Mouse (Mus musculus) MEL (cell line): ENCODE data around the gene Zfp512b. TPM values are rescaled to one million over a fixed set of nuclear protein-coding genes. Genes with fewer than 3 reads are reported as not detected.

Experiments
- DNase-seq: peaks from one replicate; pipeline ENCODE4 v3.0.0; 2011; ENCODE audit warnings: low read depth, low spot score
- H3K27ac ChIP-seq: 2 replicates; pipeline ENCODE4 v1.5.1; 2012; ENCODE audit warnings: low read depth, mild to moderate bottlenecking, control low read depth, low read length, moderate library complexity; ENCODE audit not compliant: control insufficient read depth
- H3K27me3 ChIP-seq, 2 experiments: fragments of 150-350 bp in 1 of 2; sonication (generic) in 1 of 2; 2 replicates each; pipeline ENCODE4 v1.6.1; 2012; ENCODE audit warnings: low read length in 2 of 2, mild to moderate bottlenecking in 2 of 2, improper control_type of control experiment in 1 of 2, moderate library complexity in 1 of 2; ENCODE audit not compliant: insufficient read depth in 2 of 2, control insufficient read depth in 1 of 2
- H3K36me3 ChIP-seq, 2 experiments: 2 replicates each; pipeline ENCODE4 v1.6.1; 2012 to 2014; ENCODE audit warnings: low read length in 2 of 2, improper control_type of control experiment in 1 of 2, inconsistent platforms in 1 of 2, mild to moderate bottlenecking in 1 of 2; ENCODE audit not compliant: insufficient read depth in 2 of 2, control insufficient read depth in 1 of 2
- H3K4me1 ChIP-seq, 2 experiments: fragments of 150-350 bp in 1 of 2; sonication (generic) in 1 of 2; 2 replicates each; pipeline ENCODE4 v1.6.1; 2012; ENCODE audit warnings: low read length in 2 of 2, improper control_type of control experiment in 1 of 2, mild to moderate bottlenecking in 1 of 2; ENCODE audit not compliant: insufficient read depth in 2 of 2, control insufficient read depth in 1 of 2
- H3K4me3 ChIP-seq, 2 experiments: fragments of 150-350 bp in 1 of 2; sonication (generic) in 1 of 2; 2 replicates each; pipeline ENCODE4 v1.5.1; 2012; ENCODE audit warnings: low read depth in 2 of 2, low read length in 2 of 2, mild to moderate bottlenecking in 2 of 2, moderate library complexity in 2 of 2, control low read depth in 1 of 2, improper control_type of control experiment in 1 of 2; ENCODE audit not compliant: control insufficient read depth in 1 of 2, insufficient read depth in 1 of 2
- H3K79me2 ChIP-seq: 2 replicates; pipeline ENCODE4 v1.6.1; 2012; ENCODE audit warnings: mild to moderate bottlenecking, low read length, moderate library complexity; ENCODE audit not compliant: control insufficient read depth, poor library complexity, insufficient read depth
- H3K9ac ChIP-seq: 2 replicates; pipeline ENCODE4 v1.6.1; 2012; ENCODE audit warnings: low read depth, mild to moderate bottlenecking, control low read depth, low read length, moderate library complexity; ENCODE audit not compliant: control insufficient read depth, poor library complexity, severe bottlenecking
- H3K9me3 ChIP-seq: fragments of 150-350 bp; sonication (generic); replicated peaks from 2 replicates; pipeline ENCODE4 v1.6.1; 2012; ENCODE audit warnings: mild to moderate bottlenecking, low read length, improper control_type of control experiment, moderate library complexity; ENCODE audit not compliant: insufficient read depth
- CTCF ChIP-seq, 3 experiments: IDR thresholded peaks in 2 of 3; conservative IDR thresholded peaks in 1 of 3; 2 replicates each; pipeline ENCODE4 v1.5.1; 2011 to 2012; ENCODE audit warnings: low read length in 3 of 3, low read depth in 2 of 3, mild to moderate bottlenecking in 2 of 3, improper control_type of control experiment in 1 of 3, inconsistent platforms in 1 of 3, mixed read lengths in 1 of 3, moderate library complexity in 1 of 3; ENCODE audit not compliant: control insufficient read depth in 1 of 3, insufficient read depth in 1 of 3, poor library complexity in 1 of 3, severe bottlenecking in 1 of 3
- EP300 ChIP-seq, 2 experiments: IDR thresholded peaks; 2 replicates each; pipeline ENCODE4 v1.6.1; 2011; ENCODE audit warnings: improper control_type of control experiment in 2 of 2, low read length in 2 of 2, low read depth in 1 of 2, mild to moderate bottlenecking in 1 of 2
- ETS1 ChIP-seq: IDR thresholded peaks from 2 replicates; pipeline ENCODE4 v1.6.1; 2012; ENCODE audit warnings: low read depth, mild to moderate bottlenecking, inconsistent platforms, low read length, improper control_type of control experiment, moderate library complexity
- GATA1 ChIP-seq: IDR thresholded peaks from 2 replicates; pipeline ENCODE4 v1.6.1; 2011; ENCODE audit warnings: low read depth, low read length, improper control_type of control experiment
- HCFC1 ChIP-seq: IDR thresholded peaks from 2 replicates; pipeline ENCODE4 v1.6.1; 2012; ENCODE audit warnings: low read depth, mild to moderate bottlenecking, inconsistent platforms, low read length, improper control_type of control experiment, moderate library complexity
- JUND ChIP-seq: IDR thresholded peaks from 2 replicates; pipeline ENCODE4 v1.6.1; 2011; ENCODE audit warnings: low read depth, mild to moderate bottlenecking, improper control_type of control experiment, low read length
- KAT2A ChIP-seq: conservative IDR thresholded peaks from 2 replicates; pipeline ENCODE4 v1.6.1; 2012; ENCODE audit warnings: low read depth, low read length, improper control_type of control experiment, inconsistent platforms
- MAX ChIP-seq: IDR thresholded peaks from 2 replicates; pipeline ENCODE4 v1.6.1; 2011; ENCODE audit warnings: low read length, improper control_type of control experiment
- MXI1 ChIP-seq: IDR thresholded peaks from 2 replicates; pipeline ENCODE4 v1.6.1; 2011; ENCODE audit warnings: mild to moderate bottlenecking, low read depth, low read length, improper control_type of control experiment
- MYC ChIP-seq: IDR thresholded peaks from 2 replicates; pipeline ENCODE4 v1.6.1; 2011; ENCODE audit warnings: low read depth, mild to moderate bottlenecking, low read length, improper control_type of control experiment, moderate library complexity
- NELFE ChIP-seq: IDR thresholded peaks from 2 replicates; pipeline ENCODE4 v1.6.1; 2011; ENCODE audit warnings: low read depth, low read length, improper control_type of control experiment
- NRF1 ChIP-seq: IDR thresholded peaks from 2 replicates; pipeline ENCODE4 v1.6.1; 2014; ENCODE audit warnings: low read depth, mild to moderate bottlenecking, inconsistent platforms, low read length, improper control_type of control experiment, moderate library complexity; ENCODE audit not compliant: poor library complexity, insufficient read depth, severe bottlenecking
- RCOR1 ChIP-seq: IDR thresholded peaks from 2 replicates; pipeline ENCODE4 v1.6.1; 2012; ENCODE audit warnings: low read depth, mild to moderate bottlenecking, inconsistent platforms, low read length, improper control_type of control experiment
- SMC3 ChIP-seq: IDR thresholded peaks from 2 replicates; pipeline ENCODE4 v1.6.1; 2011; ENCODE audit warnings: low read depth, low read length, improper control_type of control experiment
- TBP ChIP-seq: IDR thresholded peaks from 2 replicates; pipeline ENCODE4 v1.8.0; 2011; ENCODE audit warnings: low read depth, low read length, improper control_type of control experiment
- USF2 ChIP-seq, 2 experiments: IDR thresholded peaks; 2 replicates each; pipeline ENCODE4 v1.6.1; 2011 to 2012; ENCODE audit warnings: improper control_type of control experiment in 2 of 2, low read length in 2 of 2, borderline replicate concordance in 1 of 2, inconsistent platforms in 1 of 2, low read depth in 1 of 2, mild to moderate bottlenecking in 1 of 2; ENCODE audit not compliant: insufficient read depth in 1 of 2
- ZC3H11A ChIP-seq: IDR thresholded peaks from 2 replicates; pipeline ENCODE4 v1.6.1; 2012; ENCODE audit warnings: low read depth, mild to moderate bottlenecking, inconsistent platforms, low read length, improper control_type of control experiment
- ZKSCAN1 ChIP-seq: IDR thresholded peaks from 2 replicates; pipeline ENCODE4 v1.6.1; 2012; ENCODE audit warnings: low read depth, mild to moderate bottlenecking, inconsistent platforms, low read length, improper control_type of control experiment, moderate library complexity
- ZMIZ1 ChIP-seq: IDR thresholded peaks from 2 replicates; pipeline ENCODE4 v1.6.1; 2012; ENCODE audit warnings: low read depth, mild to moderate bottlenecking, inconsistent platforms, low read length, improper control_type of control experiment, moderate library complexity
- ZNF384 ChIP-seq: IDR thresholded peaks from 2 replicates; pipeline ENCODE4 v1.6.1; 2012; ENCODE audit warnings: low read depth, mild to moderate bottlenecking, inconsistent platforms, low read length, improper control_type of control experiment
- polyA plus RNA-seq, 2 experiments: library from polyadenylated mRNA; stranded (reverse) in 1 of 2; unstranded in 1 of 2; fragments of >175 nt in 1 of 2; fragments of >200 nt in 1 of 2; gene quantifications; 2 replicates each; pipeline versions ENCODE4 v1.2.1 to v1.2.4; 2012; ENCODE audit warnings: low replicate concordance in 2 of 2, low read depth in 1 of 2; ENCODE audit not compliant: insufficient read length in 2 of 2, insufficient read depth in 1 of 2, missing spikeins in 1 of 2
- total RNA-seq: library from RNA; depleted of rRNA; stranded (reverse); fragments of 300-350 nt; gene quantifications from 2 replicates; pipeline ENCODE4 v1.2.3, GENCODE M21; 2012

Zfp512b gene
- total and polyA plus RNA-seq, 3 experiments, result 15.5 to 37.6 TPM; not detected in 1

- Histone ChIP-seq H3K27ac (no peak overlapping the region), H3K4me1 (peaks cover 3 to 18% of the 10 kb centered on the region in 2 experiments), H3K9me3 (no peaks in the 10 kb centered on the region), H3K79me2 (peaks cover 14% of the 10 kb centered on the region), H3K4me3 (no peak overlapping the region), H3K27me3 (no peaks in the 10 kb centered on the region), H3K36me3 (peaks cover 0 to 10% of the 10 kb centered on the region in 2 experiments; a peak in 3 of 4 replicates)
- no peak for DNase-seq
- TF ChIP-seq USF2 (IDR thresholded peaks at IDR 0.05; ENCODE audit: borderline replicate concordance in 1 of 2, insufficient read depth in 1 of 2, low read depth in 1 of 2, low read length in 2 of 2) (no peak), MYC (no peak), KAT2A (no peak), EP300 (IDR thresholded peaks at IDR 0.05; ENCODE audit: low read depth in 1 of 2, low read length in 2 of 2) (no peak), ETS1 (no peak), NELFE (no peak), MAX (no peak), CTCF (IDR thresholded peaks at IDR 0.05 in 2 of 3, conservative IDR thresholded peaks at IDR 0.05 in 1 of 3; ENCODE audit: control insufficient read depth in 1 of 3, insufficient read depth in 1 of 3, low read depth in 2 of 3, low read length in 3 of 3, poor library complexity in 1 of 3, severe bottlenecking in 1 of 3) (no peak), JUND (no peak), HCFC1 (no peak), GATA1 (no peak), ZC3H11A (no peak), SMC3 (no peak), ZKSCAN1 (no peak), ZNF384 (no peak), NRF1 (no peak), RCOR1 (no peak), TBP (no peak), ZMIZ1 (no peak), MXI1 (no peak)
- TF ChIP-seq, all 39 proteins: peak for 0
- H3K9ac ChIP-seq, result no peak overlapping the region
Observed at GRCm38 (mm10) chr2:181589011-181589731, 3.4 kb downstream of the Zfp512b start.
